Mouse (Mus musculus): Measurements from ENCODE around the gene B230217C12Rik. TPM values are rescaled to one million over a fixed set of nuclear protein-coding genes. Genes with fewer than 3 reads are reported as not detected.
"Not testable (repeated sequence)": the region's sequence is repeated elsewhere in the genome, so short reads cannot be mapped to it uniquely, and the experiment has no call there.

The B230217C12Rik gene
- total RNA-seq, 2 experiments from 2014 or later, result 0.83 to 0.87 TPM

- DNase-seq (ENCODE audit: low spot score), result no peak
- intact Hi-C loops (cut with DNase I), result no loop called here
Measured at GRCm38 (mm10) chr11:97850367-97850766, 9.8 kb downstream of the B230217C12Rik start.

- no peak for DNase-seq (ENCODE audit: low spot score)
- intact Hi-C loops (cut with DNase I), result no loop called here
Measured at GRCm38 (mm10) chr11:97851601-97852000, 11.0 kb downstream of the B230217C12Rik start.

GRCm38 (mm10) chr11:97855473-97855872 lies 14.9 kb downstream of the B230217C12Rik start:
- intact Hi-C loops (cut with DNase I), result no loop called here

GRCm38 (mm10) chr11:97862148-97862547 lies 21.6 kb downstream of the B230217C12Rik start:
- intact Hi-C loops (cut with DNase I), result no loop called here
- DNase-seq (ENCODE audit: low spot score), result no peak

More at GRCm38 (mm10) chr11:97855473-97855872, 14.9 kb downstream of the B230217C12Rik start:
- no peak for DNase-seq (ENCODE audit: low spot score)

GRCm38 (mm10) chr11:97865421-97865820 lies 24.8 kb downstream of the B230217C12Rik start:
- no peak for DNase-seq (ENCODE audit: low spot score)
- intact Hi-C loops (cut with DNase I), result no loop called here

- intact Hi-C loops (cut with DNase I), result no loop called here
- DNase-seq (ENCODE audit: low spot score), result no peak
Measured at GRCm38 (mm10) chr11:97866091-97866888, 25.7 kb downstream of the B230217C12Rik start.

GRCm38 (mm10) chr11:97867591-97867990 lies 27.0 kb downstream of the B230217C12Rik start:
- no peak for DNase-seq (ENCODE audit: low spot score)
- intact Hi-C loops (cut with DNase I), result no loop called here

- DNase-seq (ENCODE audit: low spot score); intact Hi-C loops (cut with DNase I): not testable (repeated sequence)
Measured at GRCm38 (mm10) chr11:97872378-97872777, 31.8 kb downstream of the B230217C12Rik start.

GRCm38 (mm10) chr11:97874396-97874795 lies 33.8 kb downstream of the B230217C12Rik start:
- DNase-seq (ENCODE audit: low spot score), result no peak
- intact Hi-C loops (cut with DNase I), result no loop called here

GRCm38 (mm10) chr11:97877341-97877740 lies 36.8 kb downstream of the B230217C12Rik start:
- intact Hi-C loops (cut with DNase I), result no loop called here
- no peak for DNase-seq (ENCODE audit: low spot score)

- DNase-seq (ENCODE audit: low spot score), result no peak
- intact Hi-C loops (cut with DNase I), result loop anchor here (5.0 kb wide), 1 partner anchor 38 kb away; the partner anchor contains the start of gene B230217C12Rik
Measured at GRCm38 (mm10) chr11:97880362-97880761, 39.8 kb downstream of the B230217C12Rik start.

- peak; percentile 34 for DNase-seq (ENCODE audit: low spot score)
- intact Hi-C loops (cut with DNase I), result loop anchor here (5.0 kb wide), 1 partner anchor 41 kb away; the partner anchor contains the start of gene B230217C12Rik
Measured at GRCm38 (mm10) chr11:97883542-97883917, 43.0 kb downstream of the B230217C12Rik start.

GRCm38 (mm10) chr11:97883918-97884600 lies 43.5 kb downstream of the B230217C12Rik start, which contains the start of gene Fbxo47:
Gene Fbxo47 (minus strand): TSS chr11:97884154.
- DNase-seq (ENCODE audit: low spot score), result peak; percentile 94
- intact Hi-C loops (cut with DNase I), result loop anchor here (1.0 to 5.0 kb wide), 2 partner anchors 42 to 92 kb away; partner anchors contain the start of gene B230217C12Rik

GRCm38 (mm10) chr11:97884601-97885185 lies 44.1 kb downstream of the B230217C12Rik start:
- no peak for DNase-seq (ENCODE audit: low spot score)
- intact Hi-C loops (cut with DNase I), result loop anchor here (1.0 to 5.0 kb wide), 2 partner anchors 42 to 92 kb away; partner anchors contain the start of gene B230217C12Rik

- intact Hi-C loops (cut with DNase I), result no loop called here
- DNase-seq (ENCODE audit: low spot score), result no peak
Measured at GRCm38 (mm10) chr11:97885296-97885915, 44.8 kb downstream of the B230217C12Rik start.

GRCm38 (mm10) chr11:97891821-97892220 lies 51.2 kb downstream of the B230217C12Rik start:
- DNase-seq (ENCODE audit: low spot score), result no peak
- intact Hi-C loops (cut with DNase I), result no loop called here

All from heart, postnatal 25 days (tissue).